Mouse (Mus musculus) kidney, postnatal 0 days (tissue): ENCODE measurements around the gene Stim1. TPM values are rescaled to one million over a fixed set of nuclear protein-coding genes. Genes with fewer than 3 reads are reported as not detected.

Source experiments
- ATAC-seq: fragments of 200-750 bp; cut with Nextera tagmentation; replicated peaks from 2 replicates; pipeline ENCODE4 v1.8.0; 2017; ENCODE audit warnings: low read depth, moderate number of reproducible peaks, moderate TSS enrichment, moderate library complexity; ENCODE audit not compliant: low FRiP score
- DNase-seq: peaks from one replicate; pipeline ENCODE4 v3.0.0-alpha.2; 2016; ENCODE audit warnings: low spot score
- H3K27ac ChIP-seq: fragments of 300-500 bp; sonication (generic); 2 replicates; pipeline ENCODE4 v1.5.1; 2014; ENCODE audit warnings: mild to moderate bottlenecking
- H3K27me3 ChIP-seq: fragments of 300-500 bp; sonication (generic); 2 replicates; pipeline ENCODE4 v1.6.1; 2014; ENCODE audit warnings: low read length, mixed read lengths; ENCODE audit not compliant: insufficient read depth
- H3K36me3 ChIP-seq: fragments of 300-500 bp; sonication (generic); 2 replicates; pipeline ENCODE4 v1.6.1; 2014; ENCODE audit warnings: low read length, mixed read lengths; ENCODE audit not compliant: insufficient read depth
- H3K4me1 ChIP-seq: fragments of 300-500 bp; sonication (generic); replicated peaks from 2 replicates; pipeline ENCODE4 v1.6.1; 2014; ENCODE audit warnings: antibody characterized with exemption, low read length, mixed read lengths; ENCODE audit not compliant: insufficient read depth
- H3K4me2 ChIP-seq: fragments of 300-500 bp; sonication (generic); 2 replicates; pipeline ENCODE4 v1.6.1; 2014; ENCODE audit warnings: mild to moderate bottlenecking, low read length, moderate library complexity, mixed read lengths
- H3K4me3 ChIP-seq: fragments of 300-500 bp; sonication (generic); replicated peaks from 2 replicates; pipeline ENCODE4 v1.5.1; 2014; ENCODE audit warnings: low read depth, low read length
- H3K9ac ChIP-seq: fragments of 300-500 bp; sonication (generic); 2 replicates; pipeline ENCODE4 v1.6.1; 2014; ENCODE audit warnings: low read depth, low read length
- H3K9me3 ChIP-seq: fragments of 300-500 bp; sonication (generic); replicated peaks from 2 replicates; pipeline ENCODE4 v1.6.1; 2016; ENCODE audit warnings: low read length, inconsistent platforms, mixed read lengths
- CTCF ChIP-seq: IDR thresholded peaks from 2 replicates; pipeline ENCODE4 v1.5.1; 2016; ENCODE audit warnings: antibody characterized with exemption, low read depth, mild to moderate bottlenecking, moderate library complexity
- whole genome bisulfite sequencing: fragments of 180-500 bp; shearing (Covaris S2); extraction: QIAGEN DNeasy Blood & Tissue Kit; methylation state at CpG from one replicate; pipeline ENCODE4 v1.1.7; 2014; 5-methylcytosine and 5-hydroxymethylcytosine counted together
- polyA plus RNA-seq: library from polyadenylated mRNA; unstranded; fragments of >200 nt; fragmentation: Nextera tagmentation; extraction: Ambion mirVana; gene quantifications from 2 replicates; pipeline ENCODE4 v1.2.1, GENCODE M21; 2015

Gene Stim1
- polyA plus RNA-seq, 1 experiment from 2014 or later = 9.7 TPM

GRCm38 (mm10) chr7:102315435-102315834 lies 47.8 kb downstream of the Stim1 start:
- WGBS = 31% methylated on average over 7 of the region's 7 CpGs
- ATAC-seq (no peak), DNase-seq (no peak)
- H3K27ac ChIP-seq = no peak overlapping the region
- no peak for TF ChIP-seq CTCF
- no peak overlapping the region for H3K4me2 ChIP-seq
- H3K9me3 ChIP-seq = no peaks in the 10 kb centered on the region
- H3K4me1 ChIP-seq = no peaks in the 10 kb centered on the region
- no peak overlapping the region for H3K4me3 ChIP-seq
- no peaks in the 10 kb centered on the region for H3K36me3 ChIP-seq
- no peak overlapping the region for H3K9ac ChIP-seq
- no peaks in the 10 kb centered on the region for H3K27me3 ChIP-seq

- DNase-seq (no peak), ATAC-seq (no peak)
- no peak overlapping the region for H3K4me3 ChIP-seq
- no peaks in the 10 kb centered on the region for H3K27me3 ChIP-seq
- WGBS = 86% methylated on average over 3 of the region's 3 CpGs
- no peak overlapping the region for H3K27ac ChIP-seq
- no peaks in the 10 kb centered on the region for H3K9me3 ChIP-seq
- H3K4me1 ChIP-seq = no peaks in the 10 kb centered on the region
- no peak for TF ChIP-seq CTCF
- H3K9ac ChIP-seq = no peak overlapping the region
- no peak overlapping the region for H3K4me2 ChIP-seq
- no peaks in the 10 kb centered on the region for H3K36me3 ChIP-seq
Observed at GRCm38 (mm10) chr7:102317583-102318168, 50.1 kb downstream of the Stim1 start.

GRCm38 (mm10) chr7:102322137-102322536 lies 54.5 kb downstream of the Stim1 start:
- no peak overlapping the region for H3K9ac ChIP-seq
- no peak overlapping the region for H3K27ac ChIP-seq
- H3K36me3 ChIP-seq = no peaks in the 10 kb centered on the region
- H3K4me3 ChIP-seq = no peak overlapping the region
- no peaks in the 10 kb centered on the region for H3K9me3 ChIP-seq
- DNase-seq = no peak
- H3K4me2 ChIP-seq = no peak overlapping the region
- 82% methylated on average over 5 of the region's 5 CpGs for WGBS
- TF ChIP-seq CTCF = no peak
- H3K27me3 ChIP-seq = no peaks in the 10 kb centered on the region
- no peaks in the 10 kb centered on the region for H3K4me1 ChIP-seq
- ATAC-seq = no peak

- DNase-seq = no peak
- Histone ChIP-seq H3K4me3 (no peak overlapping the region), H3K9ac (no peak overlapping the region), H3K27ac (no peak overlapping the region), H3K36me3 (no peaks in the 10 kb centered on the region), H3K27me3 (no peaks in the 10 kb centered on the region), H3K4me2 (no peak overlapping the region), H3K4me1 (no peaks in the 10 kb centered on the region), H3K9me3 (no peaks in the 10 kb centered on the region)
- no peak for ATAC-seq
- TF ChIP-seq CTCF = no peak
Observed at GRCm38 (mm10) chr7:102326323-102326722, 58.7 kb downstream of the Stim1 start.

- no peak overlapping the region for H3K27ac ChIP-seq
- DNase-seq (no peak), ATAC-seq (no peak)
- no peaks in the 10 kb centered on the region for H3K9me3 ChIP-seq
- H3K4me1 ChIP-seq = no peaks in the 10 kb centered on the region
- H3K27me3 ChIP-seq = no peaks in the 10 kb centered on the region
- no peak for TF ChIP-seq CTCF
- H3K4me3 ChIP-seq = no peak overlapping the region
- 93% methylated on average over 5 of the region's 5 CpGs for whole genome bisulfite sequencing
- H3K36me3 ChIP-seq = no peaks in the 10 kb centered on the region
- no peak overlapping the region for H3K9ac ChIP-seq
- no peak overlapping the region for H3K4me2 ChIP-seq
Observed at GRCm38 (mm10) chr7:102330270-102330669, 62.7 kb downstream of the Stim1 start.

GRCm38 (mm10) chr7:102331476-102331875 lies 63.9 kb downstream of the Stim1 start:
- Histone ChIP-seq H3K9ac (no peak overlapping the region), H3K27me3 (no peaks in the 10 kb centered on the region), H3K4me1 (no peaks in the 10 kb centered on the region), H3K9me3 (no peaks in the 10 kb centered on the region), H3K36me3 (no peaks in the 10 kb centered on the region), H3K4me2 (no peak overlapping the region), H3K4me3 (no peak overlapping the region), H3K27ac (no peak overlapping the region)
- DNase-seq (no peak), ATAC-seq (no peak)
- TF ChIP-seq CTCF = no peak
- WGBS = 48% methylated on average over 3 of the region's 3 CpGs

GRCm38 (mm10) chr7:102333741-102334140 lies 66.1 kb downstream of the Stim1 start:
- H3K4me1 ChIP-seq = no peaks in the 10 kb centered on the region
- no peak overlapping the region for H3K4me2 ChIP-seq
- TF ChIP-seq CTCF = no peak
- no peaks in the 10 kb centered on the region for H3K27me3 ChIP-seq
- DNase-seq (peak; percentile 40), ATAC-seq (no peak)
- no peak overlapping the region for H3K9ac ChIP-seq
- no peaks in the 10 kb centered on the region for H3K9me3 ChIP-seq
- no peak overlapping the region for H3K27ac ChIP-seq
- 39% methylated on average over 4 of the region's 4 CpGs for WGBS
- no peaks in the 10 kb centered on the region for H3K36me3 ChIP-seq
- H3K4me3 ChIP-seq = no peak overlapping the region
